Mouse (Mus musculus) forebrain, embryonic 10.5 days (tissue): Measurements from ENCODE around the gene Bpifb1. TPM values are rescaled to one million over a fixed set of nuclear protein-coding genes. Genes with fewer than 3 reads are reported as not detected.
"Not testable (repeated sequence)": the region's sequence is repeated elsewhere in the genome, so short reads cannot be mapped to it uniquely, and the experiment has no call there.

ENCODE experiments used
- DNase-seq: peaks from one replicate; pipeline ENCODE4 v3.0.0-alpha.2; 2017; ENCODE audit warnings: low spot score; ENCODE audit errors: extremely low spot score
- H3K27ac ChIP-seq: fragments of 300-500 bp; sonication (generic); 2 replicates; pipeline ENCODE4 v1.5.1; 2016; ENCODE audit warnings: mild to moderate bottlenecking
- H3K27me3 ChIP-seq: fragments of 300-500 bp; sonication (generic); 2 replicates; pipeline ENCODE4 v1.6.1; 2016; ENCODE audit warnings: mild to moderate bottlenecking; ENCODE audit not compliant: poor library complexity, severe bottlenecking
- H3K36me3 ChIP-seq: fragments of 300-500 bp; sonication (generic); replicated peaks from 2 replicates; pipeline ENCODE4 v1.6.1; 2016; ENCODE audit warnings: mild to moderate bottlenecking, moderate library complexity
- H3K4me1 ChIP-seq: fragments of 300-500 bp; sonication (generic); 2 replicates; pipeline ENCODE4 v1.6.1; 2016
- H3K4me3 ChIP-seq: fragments of 300-500 bp; sonication (generic); 2 replicates; pipeline ENCODE4 v1.5.1; 2016; ENCODE audit warnings: mild to moderate bottlenecking, moderate library complexity
- H3K9me3 ChIP-seq: fragments of 300-500 bp; sonication (generic); 2 replicates; pipeline ENCODE4 v1.6.1; 2016; ENCODE audit warnings: mild to moderate bottlenecking, moderate library complexity
- WGBS: fragments of 180-500 bp; shearing (Covaris S2); methylation state at CpG from one replicate; pipeline ENCODE4 v1.1.7; 2016; 5-methylcytosine and 5-hydroxymethylcytosine counted together
- polyA plus RNA-seq: library from polyadenylated mRNA; unstranded; fragments of >200 nt; fragmentation: Nextera tagmentation; extraction: Ambion mirVana; gene quantifications from 2 replicates; pipeline ENCODE4 v1.2.1, GENCODE M21; 2016

Gene Bpifb1
- polyA plus RNA-seq: not detected in 2 replicates

GRCm38 (mm10) chr2:154190546-154191258, at the start of gene Bpifb1:
Bpifb1 (plus strand) TSS chr2:154190818.
- H3K27ac ChIP-seq: no peak within 1 kb of the TSS
- 0 out of 2 replicates have a peak, but pooled peaks cover 3% of the 10 kb centered on the region for H3K4me1 ChIP-seq
- DNase-seq: no peak
- no peak within 1 kb of the TSS for H3K4me3 ChIP-seq
- H3K27me3 ChIP-seq: no peaks in the 10 kb centered on the region
- H3K36me3 ChIP-seq: no peaks in the 10 kb centered on the region
- WGBS: 89% methylated on average over 11 of the region's 11 CpGs
- no peaks in the 10 kb centered on the region for H3K9me3 ChIP-seq

- no peak for DNase-seq
- 84% methylated on average over 4 of the region's 4 CpGs for WGBS
- Histone ChIP-seq H3K4me1 (no peaks in the 10 kb centered on the region), H3K36me3 (no peaks in the 10 kb centered on the region), H3K27me3 (no peaks in the 10 kb centered on the region), H3K9me3 (no peaks in the 10 kb centered on the region), H3K4me3 (no peak within 1 kb of the TSS), H3K27ac (no peak within 1 kb of the TSS)
These were observed 48.0 kb upstream of the Bpifb1 start, which contains the start of gene Bpifa1 for GRCm38 (mm10) chr2:154142580-154142979. Bpifa1 (plus strand) TSS chr2:154142880.

- no peaks in the 10 kb centered on the region for H3K9me3 ChIP-seq
- no peak for DNase-seq
These were observed 46.9 kb upstream of the Bpifb1 start for GRCm38 (mm10) chr2:154143735-154144134.

GRCm38 (mm10) chr2:154147496-154147895, 43.1 kb upstream of the Bpifb1 start:
- 91% methylated on average over 4 of the region's 4 CpGs for WGBS
- DNase-seq: no peak

More at GRCm38 (mm10) chr2:154143735-154144134, 46.9 kb upstream of the Bpifb1 start:
- WGBS: 89% methylated on average over 3 of the region's 3 CpGs
- Histone ChIP-seq H3K36me3 (no peaks in the 10 kb centered on the region), H3K4me1 (no peaks in the 10 kb centered on the region), H3K27ac (no peak overlapping the region), H3K27me3 (no peaks in the 10 kb centered on the region), H3K4me3 (no peak overlapping the region)

GRCm38 (mm10) chr2:154158433-154158832, 32.2 kb upstream of the Bpifb1 start:
- no peaks in the 10 kb centered on the region for H3K36me3 ChIP-seq
- H3K27me3 ChIP-seq: no peaks in the 10 kb centered on the region
- WGBS: 29% methylated on average over 3 of the region's 3 CpGs
- DNase-seq: peak; percentile 46
- no peak overlapping the region for H3K4me3 ChIP-seq
- no peak overlapping the region for H3K27ac ChIP-seq
- peaks cover 12% of the 10 kb centered on the region for H3K9me3 ChIP-seq
- H3K4me1 ChIP-seq: no peaks in the 10 kb centered on the region

More at GRCm38 (mm10) chr2:154147496-154147895, 43.1 kb upstream of the Bpifb1 start:
- H3K36me3 ChIP-seq: no peaks in the 10 kb centered on the region
- no peak overlapping the region for H3K4me3 ChIP-seq
- no peaks in the 10 kb centered on the region for H3K27me3 ChIP-seq
- H3K27ac ChIP-seq: no peak overlapping the region
- H3K4me1 ChIP-seq: no peaks in the 10 kb centered on the region
- H3K9me3 ChIP-seq: no peaks in the 10 kb centered on the region

GRCm38 (mm10) chr2:154162307-154162706, 28.3 kb upstream of the Bpifb1 start, which contains the start of gene Bpifa5:
Bpifa5 (plus strand) TSS chr2:154162607.
- Histone ChIP-seq H3K27ac (no peak within 1 kb of the TSS), H3K4me3 (no peak within 1 kb of the TSS), H3K36me3 (no peaks in the 10 kb centered on the region), H3K9me3 (peaks cover 12% of the 10 kb centered on the region), H3K27me3 (no peaks in the 10 kb centered on the region), H3K4me1 (no peaks in the 10 kb centered on the region)
- WGBS: 80% methylated on average over 8 of the region's 8 CpGs
- no peak for DNase-seq

GRCm38 (mm10) chr2:154163306-154163705, 27.3 kb upstream of the Bpifb1 start:
- H3K4me1 ChIP-seq: no peaks in the 10 kb centered on the region

GRCm38 (mm10) chr2:154169172-154169571, 21.4 kb upstream of the Bpifb1 start:
- no peak for DNase-seq
- no peaks in the 10 kb centered on the region for H3K36me3 ChIP-seq
- H3K27ac ChIP-seq: no peak overlapping the region
- no peaks in the 10 kb centered on the region for H3K9me3 ChIP-seq
- H3K4me1 ChIP-seq: no peaks in the 10 kb centered on the region
- no peaks in the 10 kb centered on the region for H3K27me3 ChIP-seq
- WGBS: 79% methylated on average over 3 of the region's 3 CpGs
- no peak overlapping the region for H3K4me3 ChIP-seq

More at GRCm38 (mm10) chr2:154163306-154163705, 27.3 kb upstream of the Bpifb1 start:
- DNase-seq: no peak
- Histone ChIP-seq H3K4me3 (no peak overlapping the region), H3K9me3 (peaks cover 12% of the 10 kb centered on the region), H3K27ac (no peak overlapping the region), H3K36me3 (no peaks in the 10 kb centered on the region), H3K27me3 (no peaks in the 10 kb centered on the region)
- 91% methylated on average over 5 of the region's 5 CpGs for WGBS

GRCm38 (mm10) chr2:154171621-154172020, 19.0 kb upstream of the Bpifb1 start:
- Histone ChIP-seq H3K4me3 (no peak overlapping the region), H3K9me3 (no peaks in the 10 kb centered on the region), H3K4me1 (no peaks in the 10 kb centered on the region), H3K27ac (no peak overlapping the region), H3K27me3 (no peaks in the 10 kb centered on the region), H3K36me3 (no peaks in the 10 kb centered on the region)
- DNase-seq: no peak
- WGBS: 77% methylated on average over 6 of the region's 6 CpGs

- H3K36me3 ChIP-seq: no peaks in the 10 kb centered on the region
- no peak overlapping the region for H3K27ac ChIP-seq
- H3K9me3 ChIP-seq: no peaks in the 10 kb centered on the region
- H3K27me3 ChIP-seq: no peaks in the 10 kb centered on the region
- H3K4me1 ChIP-seq: no peaks in the 10 kb centered on the region
- peak; percentile 25 for DNase-seq
- WGBS: 53% methylated on average over 1 of the region's 1 CpGs
- H3K4me3 ChIP-seq: no peak overlapping the region
These were observed 17.3 kb upstream of the Bpifb1 start for GRCm38 (mm10) chr2:154173313-154173712.

GRCm38 (mm10) chr2:154181900-154182299, 8.7 kb upstream of the Bpifb1 start:
- not testable (repeated sequence) for H3K36me3 ChIP-seq, H3K9me3 ChIP-seq, H3K27ac ChIP-seq, H3K27me3 ChIP-seq, H3K4me3 ChIP-seq, H3K4me1 ChIP-seq, DNase-seq
- WGBS: 88% methylated on average over 7 of the region's 7 CpGs

- not testable (repeated sequence) for H3K27ac ChIP-seq, H3K27me3 ChIP-seq, H3K4me3 ChIP-seq, H3K4me1 ChIP-seq, H3K9me3 ChIP-seq, DNase-seq, H3K36me3 ChIP-seq
- 81% methylated on average over 4 of the region's 4 CpGs for WGBS
These were observed 7.6 kb upstream of the Bpifb1 start for GRCm38 (mm10) chr2:154183061-154183460.

GRCm38 (mm10) chr2:154185319-154185718, 5.3 kb upstream of the Bpifb1 start:
- Histone ChIP-seq H3K4me1 (0 out of 2 replicates have a peak, but pooled peaks cover 3% of the 10 kb centered on the region), H3K9me3 (no peaks in the 10 kb centered on the region), H3K27ac (no peak overlapping the region), H3K4me3 (no peak overlapping the region), H3K36me3 (no peaks in the 10 kb centered on the region), H3K27me3 (no peaks in the 10 kb centered on the region)
- 89% methylated on average over 6 of the region's 6 CpGs for WGBS
- no peak for DNase-seq
